Mouse (Mus musculus) hindbrain, embryonic 14.5 days (tissue): ENCODE measurements around the gene Kif23. TPM values are rescaled to one million over a fixed set of nuclear protein-coding genes. Genes with fewer than 3 reads are reported as not detected.

Source experiments
- ATAC-seq: fragments of 200-750 bp; cut with Nextera tagmentation; 2 replicates; pipeline ENCODE4 v1.8.0; 2017; ENCODE audit warnings: moderate number of reproducible peaks, mild to moderate bottlenecking, moderate TSS enrichment, moderate library complexity; ENCODE audit not compliant: low FRiP score
- DNase-seq: peaks from one replicate; pipeline ENCODE4 v3.0.0-alpha.2; 2015; ENCODE audit warnings: low spot score
- H3K27ac ChIP-seq: fragments of 300-500 bp; sonication (generic); 2 replicates; pipeline ENCODE4 v1.5.1; 2014; ENCODE audit warnings: mild to moderate bottlenecking, moderate library complexity
- H3K27me3 ChIP-seq: fragments of 300-500 bp; sonication (generic); 2 replicates; pipeline ENCODE4 v1.6.1; 2014; ENCODE audit warnings: mild to moderate bottlenecking, low read length, mixed read lengths; ENCODE audit not compliant: control insufficient read depth, insufficient read depth
- H3K36me3 ChIP-seq: fragments of 300-500 bp; sonication (generic); replicated peaks from 2 replicates; pipeline ENCODE4 v1.6.1; 2014; ENCODE audit not compliant: control insufficient read depth, insufficient read depth
- H3K4me1 ChIP-seq: fragments of 300-500 bp; sonication (generic); replicated peaks from 2 replicates; pipeline ENCODE4 v1.6.1; 2014; ENCODE audit warnings: antibody characterized with exemption, low read length, mixed read lengths; ENCODE audit not compliant: control insufficient read depth, insufficient read depth
- H3K4me2 ChIP-seq: fragments of 300-500 bp; sonication (generic); replicated peaks from 2 replicates; pipeline ENCODE4 v1.6.1; 2014; ENCODE audit warnings: mild to moderate bottlenecking, moderate library complexity
- H3K4me3 ChIP-seq: fragments of 300-500 bp; sonication (generic); replicated peaks from 2 replicates; pipeline ENCODE4 v1.5.1; 2014; ENCODE audit warnings: mild to moderate bottlenecking, low read length
- H3K9ac ChIP-seq: fragments of 300-500 bp; sonication (generic); 2 replicates; pipeline ENCODE4 v1.6.1; 2014
- H3K9me3 ChIP-seq: fragments of 300-500 bp; sonication (generic); 2 replicates; pipeline ENCODE4 v1.6.1; 2016; ENCODE audit warnings: low read length; ENCODE audit not compliant: control insufficient read depth
- WGBS: fragments of 180-500 bp; shearing (Covaris S2); extraction: QIAGEN DNeasy Blood & Tissue Kit; methylation state at CpG from one replicate; pipeline ENCODE4 v1.1.7; 2014; 5-methylcytosine and 5-hydroxymethylcytosine counted together
- polyA plus RNA-seq: library from polyadenylated mRNA; unstranded; fragments of >200 nt; fragmentation: Nextera tagmentation; extraction: Ambion mirVana; gene quantifications from 2 replicates; pipeline ENCODE4 v1.2.1, GENCODE M21; 2014

Gene Kif23
- 14.3 and 17.0 TPM in 2 replicates for polyA plus RNA-seq

DNA sequence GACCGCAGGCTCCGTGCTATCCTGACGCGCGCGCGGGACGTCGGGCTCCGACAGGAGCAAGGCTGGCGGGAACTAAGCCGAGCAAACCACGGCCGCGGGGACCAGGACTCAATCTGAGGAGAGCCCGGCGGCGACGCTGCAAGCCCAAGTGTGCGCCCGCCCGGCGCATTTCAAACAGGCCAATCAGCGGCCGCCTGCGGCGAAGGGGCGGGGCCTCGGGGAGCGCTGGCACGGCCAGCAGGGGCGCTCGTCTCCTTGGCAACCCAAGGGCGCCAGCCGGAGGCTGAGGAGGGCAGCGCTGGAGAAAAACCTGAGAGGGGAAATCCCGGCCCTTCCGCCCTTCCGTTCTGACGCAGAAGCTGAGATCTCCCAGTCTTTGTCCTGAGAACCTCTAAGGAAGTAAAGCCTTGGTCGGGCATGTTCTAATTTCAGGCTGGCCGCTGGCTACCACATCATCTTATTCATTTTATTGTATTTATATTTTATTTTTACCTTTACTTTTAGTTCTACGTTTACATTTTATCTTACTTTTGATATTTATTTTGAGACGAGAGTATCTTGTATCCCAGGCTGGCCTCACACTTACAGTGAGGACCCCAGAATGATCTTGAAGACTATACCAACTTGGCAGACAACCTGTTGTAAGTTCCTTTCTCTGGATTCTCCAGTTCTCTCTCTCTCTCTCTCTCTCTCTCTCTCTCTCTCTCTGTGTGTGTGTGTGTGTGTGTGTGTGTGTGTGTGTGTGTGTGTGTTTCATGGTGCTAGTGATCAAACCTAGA is at the start of gene Kif23:
Gene Kif23, minus strand, starts transcription at position 152 of the 779 bp plus-strand sequence.
- Histone ChIP-seq H3K9ac (peak within 1 kb of the TSS; percentile 67), H3K27ac (no peak within 1 kb of the TSS), H3K4me2 (peak within 1 kb of the TSS; percentile 100), H3K36me3 (no peaks in the 10 kb centered on the region), H3K4me1 (0 out of 2 replicates have a peak, but pooled peaks cover 12% of the 10 kb centered on the region), H3K27me3 (no peaks in the 10 kb centered on the region), H3K4me3 (peak within 1 kb of the TSS; percentile 66), H3K9me3 (no peaks in the 10 kb centered on the region)
- ATAC-seq (peak; percentile 92), DNase-seq (peak; percentile 97)
- under 1% methylated on average over 44 of the region's 44 CpGs for WGBS

GRCm38 (mm10) chr9:61991158-61991557 is 44.6 kb upstream of the Kif23 start:
- ATAC-seq, result no peak
- DNase-seq, result no peak
- H3K27ac ChIP-seq, result no peak overlapping the region
- WGBS, result 76% methylated on average over 4 of the region's 4 CpGs
- no peaks in the 10 kb centered on the region for H3K4me1 ChIP-seq
- H3K4me3 ChIP-seq, result no peak overlapping the region
- no peak overlapping the region for H3K9ac ChIP-seq
- H3K36me3 ChIP-seq, result no peaks in the 10 kb centered on the region
- no peaks in the 10 kb centered on the region for H3K9me3 ChIP-seq
- H3K27me3 ChIP-seq, result no peaks in the 10 kb centered on the region
- no peak overlapping the region for H3K4me2 ChIP-seq

DNA sequence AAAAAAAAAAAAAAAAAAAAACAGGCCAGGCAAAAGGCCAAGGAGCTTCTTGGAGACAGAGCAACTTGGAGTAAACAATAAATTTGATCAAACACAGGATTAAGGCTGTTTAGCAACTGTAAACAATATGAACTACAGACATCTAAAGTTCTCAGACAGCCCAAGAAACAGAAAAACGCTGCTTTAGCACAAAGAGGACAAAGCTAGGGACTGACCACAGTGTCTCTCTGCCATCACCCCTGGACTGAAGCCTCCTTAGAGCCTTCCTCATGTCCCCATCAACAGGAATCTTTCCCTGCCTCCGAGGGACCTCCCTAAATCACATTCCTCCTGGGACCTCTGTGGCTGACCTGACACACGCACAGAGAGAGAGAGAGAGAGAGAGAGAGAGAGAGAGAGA is 44.2 kb upstream of the Kif23 start:
- DNase-seq (no peak), ATAC-seq (no peak)
- no peak overlapping the region for H3K9ac ChIP-seq
- H3K27me3 ChIP-seq, result no peaks in the 10 kb centered on the region
- no peaks in the 10 kb centered on the region for H3K36me3 ChIP-seq
- no peak overlapping the region for H3K27ac ChIP-seq
- WGBS, result 44% methylated on average over 3 of the region's 3 CpGs
- H3K4me1 ChIP-seq, result no peaks in the 10 kb centered on the region
- H3K4me3 ChIP-seq, result no peak overlapping the region
- H3K4me2 ChIP-seq, result no peak overlapping the region
- H3K9me3 ChIP-seq, result no peaks in the 10 kb centered on the region

- no peak for ATAC-seq
- no peaks in the 10 kb centered on the region for H3K4me1 ChIP-seq
- H3K4me3 ChIP-seq, result no peak overlapping the region
- H3K4me2 ChIP-seq, result no peak overlapping the region
- H3K36me3 ChIP-seq, result no peaks in the 10 kb centered on the region
- 92% methylated on average over 7 of the region's 7 CpGs for WGBS
- no peak for DNase-seq
- no peak overlapping the region for H3K9ac ChIP-seq
- no peak overlapping the region for H3K27ac ChIP-seq
- H3K9me3 ChIP-seq, result no peaks in the 10 kb centered on the region
- H3K27me3 ChIP-seq, result no peaks in the 10 kb centered on the region
These were observed 39.5 kb upstream of the Kif23 start for GRCm38 (mm10) chr9:61986055-61986454.

- H3K4me2 ChIP-seq, result no peak overlapping the region
- no peaks in the 10 kb centered on the region for H3K36me3 ChIP-seq
- DNase-seq, result peak; percentile 55
- no peak overlapping the region for H3K9ac ChIP-seq
- no peak overlapping the region for H3K4me3 ChIP-seq
- H3K4me1 ChIP-seq, result no peaks in the 10 kb centered on the region
- H3K27me3 ChIP-seq, result no peaks in the 10 kb centered on the region
- H3K27ac ChIP-seq, result no peak overlapping the region
- WGBS, result 63% methylated on average over 11 of the region's 11 CpGs
- no peak for ATAC-seq
- H3K9me3 ChIP-seq, result no peaks in the 10 kb centered on the region
These were observed 38.7 kb upstream of the Kif23 start for GRCm38 (mm10) chr9:61985183-61985863.

DNA sequence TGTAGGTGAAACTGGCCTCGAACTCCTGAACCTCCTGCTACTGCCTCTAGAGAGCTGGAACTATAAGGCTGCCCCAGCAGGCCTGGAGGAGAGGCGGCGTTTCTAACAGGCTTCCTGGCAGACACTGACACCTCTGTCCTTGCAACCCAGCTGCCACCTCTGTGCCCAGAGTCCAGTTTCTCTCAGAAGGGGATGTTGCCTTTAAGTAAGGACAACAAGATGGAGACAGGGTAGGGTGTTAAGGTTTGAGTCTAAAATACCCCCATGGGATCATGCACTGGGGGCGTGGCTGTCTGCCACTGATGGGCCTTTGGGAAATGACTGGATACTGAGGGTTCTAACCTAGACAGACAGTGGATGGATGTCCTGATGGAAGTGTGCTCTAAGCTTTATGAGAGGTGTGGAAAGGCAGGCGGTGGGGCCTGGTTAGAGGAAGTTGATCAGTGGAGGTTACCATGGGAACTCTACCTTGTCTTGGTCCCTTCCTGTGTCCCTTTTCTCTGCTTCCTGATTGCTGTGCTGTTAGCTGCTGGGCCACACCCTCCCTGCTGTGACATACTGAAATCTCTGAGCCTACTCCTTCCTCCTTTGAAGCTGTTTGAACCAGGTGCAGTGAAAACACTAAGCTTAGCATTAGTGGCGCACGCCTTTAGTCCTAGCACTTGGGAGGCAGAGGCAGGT is 36.5 kb upstream of the Kif23 start:
- Histone ChIP-seq H3K4me1 (no peaks in the 10 kb centered on the region), H3K9me3 (no peaks in the 10 kb centered on the region), H3K9ac (no peak overlapping the region), H3K4me3 (no peak overlapping the region), H3K27ac (no peak overlapping the region), H3K36me3 (no peaks in the 10 kb centered on the region), H3K27me3 (no peaks in the 10 kb centered on the region), H3K4me2 (no peak overlapping the region)
- no peak for ATAC-seq
- no peak for DNase-seq
- WGBS, result 89% methylated on average over 7 of the region's 7 CpGs

DNA sequence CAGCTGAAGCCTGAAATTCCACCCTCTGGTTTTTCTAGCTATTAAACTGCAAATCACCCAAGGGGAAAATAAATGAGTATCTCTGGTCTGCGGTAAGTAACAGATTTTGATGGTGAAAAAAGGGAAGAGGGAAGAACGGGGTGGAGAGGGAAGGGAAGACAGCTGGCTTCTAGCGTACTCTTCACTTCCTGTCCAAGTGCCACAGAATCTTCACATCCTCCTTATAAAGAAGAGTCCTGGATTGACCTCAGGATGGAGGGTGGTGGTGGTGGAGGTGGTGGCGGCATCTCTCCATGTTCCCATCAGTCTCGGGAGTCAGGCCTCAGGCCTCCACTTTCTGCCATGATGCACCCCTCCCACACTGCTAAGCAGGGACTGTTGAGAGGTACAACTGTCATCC is 35.3 kb upstream of the Kif23 start:
- DNase-seq, result no peak
- H3K4me2 ChIP-seq, result no peak overlapping the region
- H3K9me3 ChIP-seq, result no peaks in the 10 kb centered on the region
- H3K4me1 ChIP-seq, result no peaks in the 10 kb centered on the region
- H3K27ac ChIP-seq, result no peak overlapping the region
- no peak overlapping the region for H3K4me3 ChIP-seq
- no peak overlapping the region for H3K9ac ChIP-seq
- ATAC-seq, result no peak
- H3K27me3 ChIP-seq, result no peaks in the 10 kb centered on the region
- 80% methylated on average over 5 of the region's 5 CpGs for WGBS
- H3K36me3 ChIP-seq, result no peaks in the 10 kb centered on the region

DNA sequence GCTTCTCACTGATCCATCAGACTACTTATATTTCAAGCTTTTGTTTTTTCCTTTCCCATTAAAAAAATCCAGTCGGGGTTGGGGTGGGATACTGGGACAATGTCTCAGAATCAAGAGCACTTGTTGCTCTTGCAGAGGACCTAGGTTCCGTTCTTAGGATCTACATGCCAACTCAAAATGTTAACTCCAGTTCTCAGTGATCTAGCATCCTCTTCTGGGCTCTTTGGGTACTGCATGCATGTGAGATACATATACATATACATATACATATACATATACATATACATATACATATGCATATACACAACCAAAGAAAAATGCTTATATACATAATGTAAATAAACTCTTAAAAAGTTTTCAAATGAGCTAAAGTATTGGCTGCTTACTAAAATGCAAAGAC is 33.4 kb upstream of the Kif23 start:
- Histone ChIP-seq H3K27me3 (no peaks in the 10 kb centered on the region), H3K4me1 (no peaks in the 10 kb centered on the region), H3K4me2 (no peak overlapping the region), H3K9me3 (no peaks in the 10 kb centered on the region), H3K36me3 (no peaks in the 10 kb centered on the region), H3K9ac (no peak overlapping the region), H3K27ac (no peak overlapping the region), H3K4me3 (no peak overlapping the region)
- DNase-seq (no peak), ATAC-seq (no peak)
- WGBS, result 79% methylated on average over 2 of the region's 2 CpGs

GRCm38 (mm10) chr9:61977258-61977945 is 30.8 kb upstream of the Kif23 start:
- DNase-seq, result no peak

More at GRCm38 (mm10) chr9:61977258-61977945, 30.8 kb upstream of the Kif23 start:
- H3K4me1 ChIP-seq, result no peaks in the 10 kb centered on the region
- H3K9ac ChIP-seq, result no peak overlapping the region
- no peaks in the 10 kb centered on the region for H3K36me3 ChIP-seq
- no peak for ATAC-seq
- H3K27ac ChIP-seq, result no peak overlapping the region
- 89% methylated on average over 13 of the region's 13 CpGs for WGBS
- H3K9me3 ChIP-seq, result no peaks in the 10 kb centered on the region
- H3K27me3 ChIP-seq, result no peaks in the 10 kb centered on the region
- H3K4me3 ChIP-seq, result no peak overlapping the region
- no peak overlapping the region for H3K4me2 ChIP-seq
